Mouse (Mus musculus) stomach, embryonic 16.5 days (tissue): ENCODE measurements around the gene Reck. TPM values are rescaled to one million over a fixed set of nuclear protein-coding genes. Genes with fewer than 3 reads are reported as not detected.

Experiments
- ATAC-seq: fragments of 200-750 bp; cut with Nextera tagmentation; 2 replicates; pipeline ENCODE4 v1.8.0; 2017; ENCODE audit warnings: moderate number of reproducible peaks, moderate TSS enrichment; ENCODE audit not compliant: insufficient read depth, low FRiP score
- H3K27ac ChIP-seq: fragments of 300-500 bp; sonication (generic); 2 replicates; pipeline ENCODE4 v1.5.1; 2014; ENCODE audit warnings: low read length
- H3K27me3 ChIP-seq: fragments of 300-500 bp; sonication (generic); 2 replicates; pipeline ENCODE4 v1.6.1; 2014; ENCODE audit warnings: low read length, control low read depth, mixed read lengths; ENCODE audit not compliant: control insufficient read depth, insufficient read depth
- H3K36me3 ChIP-seq: fragments of 300-500 bp; sonication (generic); 2 replicates; pipeline ENCODE4 v1.6.1; 2014; ENCODE audit warnings: low read length; ENCODE audit not compliant: control insufficient read depth, insufficient read depth
- H3K4me1 ChIP-seq: fragments of 300-500 bp; sonication (generic); 2 replicates; pipeline ENCODE4 v1.6.1; 2014; ENCODE audit warnings: low read length, control low read depth, mixed read lengths; ENCODE audit not compliant: control insufficient read depth, insufficient read depth
- H3K4me2 ChIP-seq: fragments of 300-500 bp; sonication (generic); 2 replicates; pipeline ENCODE4 v1.6.1; 2014; ENCODE audit warnings: low read depth, low read length, mixed read lengths
- H3K4me3 ChIP-seq: fragments of 300-500 bp; sonication (generic); replicated peaks from 2 replicates; pipeline ENCODE4 v1.5.1; 2014; ENCODE audit warnings: mild to moderate bottlenecking, low read length
- H3K9ac ChIP-seq: fragments of 300-500 bp; sonication (generic); 2 replicates; pipeline ENCODE4 v1.6.1; 2014; ENCODE audit warnings: low read length
- H3K9me3 ChIP-seq: fragments of 300-500 bp; sonication (generic); replicated peaks from 2 replicates; pipeline ENCODE4 v1.6.1; 2016; ENCODE audit warnings: low read length, control low read depth; ENCODE audit not compliant: control insufficient read depth
- WGBS: fragments of 180-500 bp; shearing (Covaris S2); extraction: QIAGEN DNeasy Blood & Tissue Kit; methylation state at CpG from one replicate; pipeline ENCODE4 v1.1.7; 2014; 5-methylcytosine and 5-hydroxymethylcytosine counted together
- polyA plus RNA-seq: library from polyadenylated mRNA; unstranded; fragments of >200 nt; fragmentation: Nextera tagmentation; extraction: Ambion mirVana; gene quantifications from 2 replicates; pipeline ENCODE4 v1.2.1, GENCODE M21; 2015

The Reck gene
- polyA plus RNA-seq, 1 experiment from 2014 or later = 23.8 TPM

DNA sequence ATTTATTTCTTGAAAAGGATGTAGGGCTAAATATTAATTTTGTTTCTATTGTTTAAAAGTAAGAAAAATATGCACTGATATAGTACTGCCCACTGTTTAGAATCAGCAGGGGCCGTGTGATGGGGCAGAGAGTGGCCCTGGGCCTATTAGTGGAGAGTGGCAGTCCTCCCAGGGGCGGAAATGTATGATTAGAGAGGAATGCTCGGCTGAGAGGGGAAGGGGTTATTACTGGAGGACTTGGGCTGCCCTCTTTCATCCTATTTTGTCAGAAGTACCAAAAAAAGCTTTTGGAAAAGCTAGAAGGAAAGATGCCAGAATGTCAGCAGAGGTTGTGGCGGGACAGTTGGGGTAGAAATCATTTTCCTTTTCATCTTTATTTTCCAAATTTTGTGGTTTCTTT, 8.9 kb downstream of the Reck start:
- H3K27me3 ChIP-seq = no peaks in the 10 kb centered on the region
- H3K27ac ChIP-seq = no peak overlapping the region
- WGBS = 44% methylated on average over 4 of the region's 4 CpGs
- no peak overlapping the region for H3K4me2 ChIP-seq
- no peaks in the 10 kb centered on the region for H3K36me3 ChIP-seq
- H3K4me3 ChIP-seq = no peak overlapping the region
- peaks cover 7% of the 10 kb centered on the region for H3K4me1 ChIP-seq
- H3K9ac ChIP-seq = no peak overlapping the region
- no peaks in the 10 kb centered on the region for H3K9me3 ChIP-seq
- no peak for ATAC-seq

DNA sequence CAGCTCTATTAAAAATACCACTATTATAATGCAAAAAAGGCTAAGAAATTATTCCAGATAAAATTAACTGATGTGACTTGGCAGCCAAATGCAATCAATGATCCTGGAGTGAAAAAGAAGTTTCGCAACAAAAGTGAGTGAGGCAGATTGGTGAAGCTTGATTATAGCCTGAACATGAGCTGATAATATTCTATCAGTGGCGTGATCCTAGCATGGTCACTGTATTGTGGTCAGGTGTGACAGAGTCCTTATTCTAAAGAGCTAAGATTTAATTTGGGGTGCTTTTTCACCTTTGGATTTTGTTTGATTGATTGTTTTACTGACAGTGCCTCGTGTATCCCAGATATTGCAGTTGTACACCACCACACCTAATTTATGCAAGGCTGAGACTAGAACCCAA, 15.9 kb downstream of the Reck start:
- H3K9me3 ChIP-seq = no peaks in the 10 kb centered on the region
- 78% methylated on average over 3 of the region's 3 CpGs for WGBS
- no peak for ATAC-seq
- H3K4me3 ChIP-seq = no peak overlapping the region
- no peaks in the 10 kb centered on the region for H3K36me3 ChIP-seq
- no peak overlapping the region for H3K27ac ChIP-seq
- H3K4me1 ChIP-seq = no peaks in the 10 kb centered on the region
- H3K4me2 ChIP-seq = no peak overlapping the region
- no peaks in the 10 kb centered on the region for H3K27me3 ChIP-seq
- no peak overlapping the region for H3K9ac ChIP-seq

DNA sequence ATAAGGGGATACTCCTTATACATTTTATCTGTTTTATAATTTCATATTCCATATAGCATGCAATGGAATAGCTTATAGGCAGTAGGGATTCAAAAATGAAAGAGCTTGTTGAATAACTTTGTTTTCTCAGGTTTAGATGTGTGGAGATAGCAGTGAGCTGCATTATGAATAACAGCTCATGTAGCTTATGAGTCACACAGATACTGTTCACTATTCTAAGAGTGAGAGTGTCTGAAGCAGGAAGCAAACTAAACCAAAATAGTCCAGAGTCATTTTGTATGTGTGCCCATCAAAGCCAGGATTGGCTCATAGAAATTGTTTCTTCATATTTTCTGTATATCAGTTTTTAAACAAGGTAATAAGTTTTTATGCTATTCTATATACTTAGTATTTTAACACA, 21.9 kb downstream of the Reck start:
- no peak for ATAC-seq
- Histone ChIP-seq H3K9me3 (no peaks in the 10 kb centered on the region), H3K4me1 (0 out of 2 replicates have a peak, but pooled peaks cover 4% of the 10 kb centered on the region), H3K4me2 (no peak overlapping the region), H3K4me3 (no peak overlapping the region), H3K9ac (no peak overlapping the region), H3K27me3 (no peaks in the 10 kb centered on the region), H3K27ac (no peak overlapping the region), H3K36me3 (no peaks in the 10 kb centered on the region)

DNA sequence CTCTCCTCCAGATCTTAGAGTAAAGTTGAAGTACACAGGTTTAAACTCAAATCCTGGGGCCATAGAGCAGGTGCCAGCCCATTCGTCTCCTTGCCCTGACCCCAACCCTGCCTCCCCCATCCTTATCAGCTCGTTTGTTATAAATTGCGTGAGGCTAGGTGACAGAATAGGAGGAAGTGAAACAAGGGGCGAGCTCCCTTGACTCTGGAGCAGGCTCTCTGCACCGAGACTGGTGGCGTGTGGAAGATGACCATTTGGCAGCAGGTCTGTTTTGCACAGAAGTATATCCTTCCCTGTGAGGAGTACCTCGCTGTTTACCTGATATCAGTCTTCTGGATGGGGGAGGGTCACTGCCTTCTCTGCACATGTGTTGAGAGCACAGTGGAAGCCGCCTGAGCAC, 23.9 kb downstream of the Reck start:
- Histone ChIP-seq H3K36me3 (no peaks in the 10 kb centered on the region), H3K4me1 (0 out of 2 replicates have a peak, but pooled peaks cover 4% of the 10 kb centered on the region), H3K27me3 (no peaks in the 10 kb centered on the region), H3K9ac (no peak overlapping the region), H3K27ac (no peak overlapping the region), H3K4me2 (no peak overlapping the region), H3K4me3 (no peak overlapping the region), H3K9me3 (no peaks in the 10 kb centered on the region)
- ATAC-seq = no peak
- 35% methylated on average over 8 of the region's 8 CpGs for WGBS

DNA sequence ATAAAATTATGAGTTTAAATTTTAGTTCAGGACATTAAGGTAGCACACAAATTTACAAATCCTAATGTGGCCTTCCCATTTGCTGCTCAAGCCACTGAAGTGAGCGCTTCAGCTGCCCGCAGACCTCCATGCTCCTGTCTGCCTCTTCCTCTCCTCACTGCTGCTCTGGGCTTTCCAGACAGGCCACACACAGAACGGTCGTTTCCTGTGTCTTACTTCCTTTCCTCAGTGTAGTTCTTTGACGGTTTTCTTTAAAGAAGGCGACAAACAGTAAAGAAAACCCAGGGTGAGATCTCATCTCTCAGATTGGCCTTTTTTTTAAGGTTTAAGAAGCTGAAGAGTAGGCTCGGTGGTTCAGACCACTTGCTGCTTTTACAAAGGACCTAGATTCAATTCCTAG, 28.4 kb downstream of the Reck start:
- Histone ChIP-seq H3K4me1 (peaks cover 7% of the 10 kb centered on the region; the same call in 1 of the 2 replicates), H3K36me3 (no peaks in the 10 kb centered on the region), H3K27me3 (no peaks in the 10 kb centered on the region), H3K9me3 (no peaks in the 10 kb centered on the region), H3K4me2 (no peak overlapping the region), H3K9ac (no peak overlapping the region), H3K4me3 (no peak overlapping the region), H3K27ac (no peak overlapping the region)
- WGBS = 80% methylated on average over 7 of the region's 7 CpGs
- no peak for ATAC-seq

DNA sequence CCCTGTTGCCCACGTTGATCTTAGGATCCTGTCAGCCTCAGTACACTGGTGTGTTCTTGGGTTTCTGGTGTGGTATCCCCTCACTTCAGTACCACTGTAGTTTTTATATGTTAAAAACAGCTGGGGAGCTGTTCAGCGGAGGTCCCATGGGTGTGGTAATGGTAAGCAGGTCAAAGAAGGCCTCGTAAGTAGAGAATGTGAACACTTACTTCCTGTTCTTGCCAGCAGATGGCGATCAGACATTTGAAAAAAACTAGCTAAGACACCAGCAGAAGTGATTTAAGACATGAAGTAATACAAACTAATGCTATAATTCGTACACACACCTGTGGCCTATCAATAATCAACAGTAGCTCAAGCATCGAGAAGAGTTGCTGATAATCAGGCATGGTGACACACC, 31.1 kb downstream of the Reck start:
- Histone ChIP-seq H3K27ac (no peak overlapping the region), H3K4me2 (no peak overlapping the region), H3K4me3 (no peak overlapping the region), H3K9ac (no peak overlapping the region), H3K27me3 (no peaks in the 10 kb centered on the region), H3K36me3 (no peaks in the 10 kb centered on the region), H3K4me1 (peaks cover 3% of the 10 kb centered on the region; the same call in 1 of the 2 replicates), H3K9me3 (no peaks in the 10 kb centered on the region)
- ATAC-seq = no peak
- 19% methylated on average over 6 of the region's 6 CpGs for WGBS

DNA sequence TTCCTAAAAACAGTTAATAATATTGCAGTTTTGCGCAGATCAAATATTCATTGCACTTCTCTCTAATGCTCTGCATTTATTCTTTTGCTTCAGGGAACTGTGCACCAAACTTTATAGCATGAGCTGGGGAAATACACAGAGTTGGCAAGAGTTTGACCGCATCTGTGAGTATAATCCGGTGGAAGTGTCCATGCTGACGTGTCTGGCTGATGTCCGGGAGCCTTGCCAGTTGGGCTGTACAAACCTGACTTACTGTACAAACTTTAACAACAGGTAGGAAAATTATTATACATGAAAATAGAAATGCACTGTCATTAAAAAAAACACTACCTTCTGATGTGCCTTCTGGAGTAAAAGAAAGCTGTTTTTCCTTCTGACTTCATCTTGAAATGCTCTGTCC, 42.9 kb downstream of the Reck start:
- no peaks in the 10 kb centered on the region for H3K4me1 ChIP-seq
- H3K36me3 ChIP-seq = no peaks in the 10 kb centered on the region
- no peaks in the 10 kb centered on the region for H3K27me3 ChIP-seq
- 91% methylated on average over 5 of the region's 5 CpGs for WGBS
- no peak overlapping the region for H3K4me3 ChIP-seq
- H3K9ac ChIP-seq = no peak overlapping the region
- H3K4me2 ChIP-seq = no peak overlapping the region
- ATAC-seq = no peak
- no peak overlapping the region for H3K27ac ChIP-seq
- no peaks in the 10 kb centered on the region for H3K9me3 ChIP-seq

DNA sequence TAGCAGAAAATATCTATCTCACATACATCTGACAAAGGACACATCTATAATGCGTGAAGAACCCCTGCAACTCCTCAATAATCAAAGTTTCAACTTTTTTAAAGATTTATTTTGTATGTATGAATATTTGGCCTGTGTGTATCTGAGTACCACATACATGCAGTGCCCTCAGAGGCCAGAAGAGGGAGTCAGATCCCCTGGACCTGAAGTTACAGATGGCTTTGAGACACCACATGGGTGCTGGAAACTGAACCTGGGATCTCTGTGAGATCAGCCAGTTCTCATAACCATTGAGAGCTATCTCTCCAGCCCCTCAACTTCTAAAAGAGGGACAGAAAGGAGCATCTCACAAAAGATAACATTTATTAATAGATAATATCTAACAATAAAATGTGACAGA, 45.3 kb downstream of the Reck start:
- Histone ChIP-seq H3K4me1 (no peaks in the 10 kb centered on the region), H3K4me3 (no peak overlapping the region), H3K27ac (no peak overlapping the region), H3K9me3 (no peaks in the 10 kb centered on the region), H3K27me3 (no peaks in the 10 kb centered on the region), H3K9ac (no peak overlapping the region), H3K4me2 (no peak overlapping the region), H3K36me3 (no peaks in the 10 kb centered on the region)
- 94% methylated on average over 1 of the region's 1 CpGs for WGBS
- no peak for ATAC-seq

DNA sequence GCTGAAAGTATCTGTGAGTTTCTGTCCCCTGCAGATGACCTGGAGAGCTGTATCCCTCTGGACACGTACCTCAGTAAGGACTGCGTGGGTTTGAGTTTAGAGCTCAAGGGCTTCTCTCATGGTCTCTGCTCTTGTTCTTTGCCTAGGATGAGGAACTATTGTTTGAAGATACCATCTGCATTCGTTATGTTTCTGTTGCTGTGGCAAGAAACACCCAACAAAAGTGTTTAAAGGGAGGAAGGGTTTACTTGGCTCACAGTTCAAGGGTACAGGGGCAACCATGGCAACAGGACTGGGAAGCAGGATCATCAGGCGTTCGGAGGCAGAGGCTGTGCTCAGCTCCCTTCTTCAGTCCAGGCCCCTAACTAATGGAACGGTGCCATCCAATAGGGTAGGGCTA, 49.8 kb downstream of the Reck start:
- Histone ChIP-seq H3K9ac (no peak overlapping the region), H3K4me1 (no peaks in the 10 kb centered on the region), H3K27me3 (no peaks in the 10 kb centered on the region), H3K4me3 (no peak overlapping the region), H3K4me2 (no peak overlapping the region), H3K27ac (no peak overlapping the region), H3K9me3 (no peaks in the 10 kb centered on the region), H3K36me3 (0 out of 2 replicates have a peak, but pooled peaks cover 7% of the 10 kb centered on the region)
- no peak for ATAC-seq
- 87% methylated on average over 6 of the region's 6 CpGs for WGBS

DNA sequence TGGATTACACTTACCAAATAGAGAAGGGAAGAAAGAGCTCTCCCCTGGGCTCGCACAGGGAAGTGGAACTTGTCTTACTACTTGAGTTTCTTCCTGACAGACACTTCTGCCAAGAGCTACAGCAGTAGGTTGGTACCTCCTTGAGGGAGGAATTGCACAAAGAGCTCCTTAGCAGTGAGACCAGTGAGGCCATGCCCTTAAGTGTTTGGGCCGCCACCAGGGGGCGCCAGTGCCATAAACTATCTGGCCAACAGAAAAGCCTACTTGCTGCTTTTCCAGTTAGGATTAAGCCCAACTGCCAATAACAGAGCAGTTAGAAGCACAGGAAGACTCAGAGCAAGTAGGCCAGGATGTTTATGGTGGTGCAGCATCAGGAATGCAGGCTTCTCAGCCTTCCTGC, 50.4 kb downstream of the Reck start:
- no peak overlapping the region for H3K4me3 ChIP-seq
- no peaks in the 10 kb centered on the region for H3K4me1 ChIP-seq
- H3K4me2 ChIP-seq = no peak overlapping the region
- no peaks in the 10 kb centered on the region for H3K9me3 ChIP-seq
- no peak overlapping the region for H3K27ac ChIP-seq
- H3K36me3 ChIP-seq = 0 out of 2 replicates have a peak, but pooled peaks cover 7% of the 10 kb centered on the region
- 14% methylated on average over 3 of the region's 3 CpGs for WGBS
- ATAC-seq = peak; percentile 58; the same call in 1 of the 2 replicates
- H3K27me3 ChIP-seq = no peaks in the 10 kb centered on the region
- H3K9ac ChIP-seq = no peak overlapping the region
